Mouse (Mus musculus) mature B cell (primary cell): ENCODE data around the gene Itgb5.

Source experiments
- in situ Hi-C: fragments of 300-500 bp; cut with MboI; formaldehyde crosslinking; loops from 2 replicates; pipeline ENCODE4 v1.14.3; 2019

Gene Itgb5

GRCm38 (mm10) chr16:33829301-33829831 lies at the start of gene Itgb5:
Itgb5 (plus strand) TSS chr16:33829665.
- in situ Hi-C loops, result loop anchor here (10.0 kb wide), 1 partner anchor 125 kb away; no protein-coding TSS in a partner anchor

GRCm38 (mm10) chr16:33781789-33782728 lies 47.4 kb upstream of the Itgb5 start:
- in situ Hi-C loops, result no loop called here

GRCm38 (mm10) chr16:33782729-33783091 lies 46.8 kb upstream of the Itgb5 start:
- in situ Hi-C loops, result no loop called here

- in situ Hi-C loops, result no loop called here
Measured at GRCm38 (mm10) chr16:33784547-33784946, 44.9 kb upstream of the Itgb5 start.

GRCm38 (mm10) chr16:33785092-33785704 lies 44.3 kb upstream of the Itgb5 start:
- in situ Hi-C loops, result no loop called here

- in situ Hi-C loops, result no loop called here
Measured at GRCm38 (mm10) chr16:33786657-33787390, 42.6 kb upstream of the Itgb5 start.

GRCm38 (mm10) chr16:33793846-33794791 lies 35.3 kb upstream of the Itgb5 start, which contains the start of gene Muc13:
Muc13 (plus strand) TSS chr16:33794037.
- in situ Hi-C loops, result no loop called here

- in situ Hi-C loops, result no loop called here
Measured at GRCm38 (mm10) chr16:33795106-33795505, 34.4 kb upstream of the Itgb5 start.

GRCm38 (mm10) chr16:33795887-33796286 lies 33.6 kb upstream of the Itgb5 start:
- in situ Hi-C loops, result no loop called here

GRCm38 (mm10) chr16:33796756-33797155 lies 32.7 kb upstream of the Itgb5 start:
- in situ Hi-C loops, result no loop called here

GRCm38 (mm10) chr16:33797860-33798259 lies 31.6 kb upstream of the Itgb5 start:
- in situ Hi-C loops, result no loop called here

- in situ Hi-C loops, result no loop called here
Measured at GRCm38 (mm10) chr16:33810002-33810401, 19.5 kb upstream of the Itgb5 start.

- in situ Hi-C loops, result no loop called here
Measured at GRCm38 (mm10) chr16:33818413-33819165, 10.9 kb upstream of the Itgb5 start.

GRCm38 (mm10) chr16:33820269-33821178 lies 8.9 kb upstream of the Itgb5 start:
- in situ Hi-C loops, result loop anchor here (10.0 kb wide), 1 partner anchor 134 kb away; no protein-coding TSS in a partner anchor

- in situ Hi-C loops, result loop anchor here (10.0 kb wide), 1 partner anchor 130 kb away; no protein-coding TSS in a partner anchor
Measured at GRCm38 (mm10) chr16:33824603-33825002, 4.9 kb upstream of the Itgb5 start.

- in situ Hi-C loops, result loop anchor here (10.0 kb wide), 1 partner anchor 126 kb away; no protein-coding TSS in a partner anchor
Measured at GRCm38 (mm10) chr16:33828496-33828895, 969 bp upstream of the Itgb5 start.

- in situ Hi-C loops, result loop anchor here (10.0 kb wide), 2 partner anchors 125 to 275 kb away; no protein-coding TSS in a partner anchor
Measured at GRCm38 (mm10) chr16:33829842-33830511, 512 bp downstream of the Itgb5 start.

GRCm38 (mm10) chr16:33830512-33831105 lies 1.1 kb downstream of the Itgb5 start:
- in situ Hi-C loops, result loop anchor here (10.0 kb wide), 1 partner anchor 274 kb away; no protein-coding TSS in a partner anchor
